Mouse (Mus musculus) kidney, adult 2 months (tissue): ENCODE results near the gene Fuz. TPM values are rescaled to one million over a fixed set of nuclear protein-coding genes. Genes with fewer than 3 reads are reported as not detected.

Experiments used
- DNase-seq: peaks from one replicate; pipeline ENCODE4 v3.0.0; 2021
- H3K27ac ChIP-seq: fragments of 200-500 bp; 2 replicates; pipeline ENCODE4 v1.5.1; 2012; ENCODE audit warnings: low read depth, low read length, control low read depth, inconsistent platforms; ENCODE audit not compliant: insufficient read depth
- H3K27me3 ChIP-seq: fragments of 200-500 bp; replicated peaks from 2 replicates; pipeline ENCODE4 v1.6.1; 2012; ENCODE audit warnings: mild to moderate bottlenecking, moderate library complexity, low read length, inconsistent platforms; ENCODE audit not compliant: control insufficient read depth, insufficient read depth
- H3K36me3 ChIP-seq: fragments of 200-500 bp; 2 replicates; pipeline ENCODE4 v1.6.1; 2012; ENCODE audit warnings: mild to moderate bottlenecking, moderate library complexity, low read length, inconsistent platforms; ENCODE audit not compliant: control insufficient read depth, insufficient read depth
- H3K4me1 ChIP-seq: fragments of 200-500 bp; 2 replicates; pipeline ENCODE4 v1.6.1; 2011; ENCODE audit warnings: low read length; ENCODE audit not compliant: control insufficient read depth, insufficient read depth
- H3K4me3 ChIP-seq: fragments of 200-500 bp; 2 replicates; pipeline ENCODE4 v1.5.1; 2011; ENCODE audit warnings: mild to moderate bottlenecking, low read depth, low read length, control low read depth; ENCODE audit not compliant: insufficient read depth
- CTCF ChIP-seq: fragments of 200-500 bp; conservative IDR thresholded peaks from 2 replicates; pipeline ENCODE4 v1.5.1; 2011; ENCODE audit warnings: low read depth, mild to moderate bottlenecking, control low read depth, low read length, moderate library complexity, mixed read lengths; ENCODE audit not compliant: insufficient read depth, insufficient read length
- POLR2A ChIP-seq: fragments of 200-500 bp; IDR thresholded peaks from one replicate; pipeline ENCODE4 v1.6.1; 2011; ENCODE audit warnings: low read depth, low read length, control low read depth
- WGBS: fragments of 180-500 bp; shearing (Covaris S2); methylation state at CpG from one replicate; pipeline ENCODE4 v1.1.7; 2018; 5-methylcytosine and 5-hydroxymethylcytosine counted together
- polyA plus RNA-seq: library from polyadenylated mRNA; depleted of rRNA; stranded (reverse); fragments of >200 nt; gene quantifications from 2 replicates; pipeline ENCODE4 v1.2.3, GENCODE M21; 2012

Gene Fuz
- polyA plus RNA-seq, 1 experiment: 59.2 TPM

GRCm38 (mm10) chr7:44916881-44917280 lies 21.0 kb downstream of the Fuz start:
- TF ChIP-seq CTCF (no peak), POLR2A (no peak)
- no peak for DNase-seq
- no peaks in the 10 kb centered on the region for H3K27me3 ChIP-seq
- no peaks in the 10 kb centered on the region for H3K4me1 ChIP-seq
- H3K36me3 ChIP-seq: no peaks in the 10 kb centered on the region
- H3K4me3 ChIP-seq: no peak overlapping the region
- 94% methylated on average over 4 of the region's 4 CpGs for WGBS
- no peak overlapping the region for H3K27ac ChIP-seq

GRCm38 (mm10) chr7:44918219-44918618 lies 22.3 kb downstream of the Fuz start:
- Histone ChIP-seq H3K36me3 (no peaks in the 10 kb centered on the region), H3K4me3 (no peak overlapping the region), H3K27ac (no peak overlapping the region; the same call in 1 of the 2 replicates), H3K4me1 (no peaks in the 10 kb centered on the region), H3K27me3 (no peaks in the 10 kb centered on the region)
- no peak for DNase-seq
- TF ChIP-seq CTCF: no peak
- TF ChIP-seq POLR2A: no peak
- 66% methylated on average over 3 of the region's 3 CpGs for WGBS

- WGBS: 76% methylated on average over 5 of the region's 5 CpGs
- DNase-seq: no peak
- Histone ChIP-seq H3K4me3 (no peak overlapping the region), H3K27ac (no peak overlapping the region), H3K4me1 (no peaks in the 10 kb centered on the region), H3K36me3 (no peaks in the 10 kb centered on the region; the same call in 1 of the 2 replicates), H3K27me3 (no peaks in the 10 kb centered on the region)
- TF ChIP-seq POLR2A: no peak
- TF ChIP-seq CTCF: no peak
These were observed 23.2 kb downstream of the Fuz start for GRCm38 (mm10) chr7:44919127-44919526.

- TF ChIP-seq POLR2A (no peak), CTCF (no peak)
- Histone ChIP-seq H3K4me3 (no peak overlapping the region), H3K4me1 (no peaks in the 10 kb centered on the region), H3K27me3 (no peaks in the 10 kb centered on the region), H3K27ac (no peak overlapping the region), H3K36me3 (no peaks in the 10 kb centered on the region; the same call in 1 of the 2 replicates)
- DNase-seq: no peak
These were observed 26.7 kb downstream of the Fuz start for GRCm38 (mm10) chr7:44922530-44922929.

GRCm38 (mm10) chr7:44925468-44925867 lies 29.6 kb downstream of the Fuz start:
- peak; percentile 63 for DNase-seq
- peaks cover 8% of the 10 kb centered on the region; the same call in 1 of the 2 replicates for H3K4me1 ChIP-seq
- 44% methylated on average over 3 of the region's 3 CpGs for WGBS
- H3K4me3 ChIP-seq: no peak overlapping the region
- H3K36me3 ChIP-seq: no peaks in the 10 kb centered on the region; the same call in 1 of the 2 replicates
- H3K27ac ChIP-seq: no peak overlapping the region
- no peaks in the 10 kb centered on the region for H3K27me3 ChIP-seq
- TF ChIP-seq CTCF: peak; percentile 70
- TF ChIP-seq POLR2A: no peak

GRCm38 (mm10) chr7:44928570-44928969 lies 32.7 kb downstream of the Fuz start:
- H3K36me3 ChIP-seq: no peaks in the 10 kb centered on the region; the same call in 1 of the 2 replicates
- peaks cover 9% of the 10 kb centered on the region; the same call in 1 of the 2 replicates for H3K4me1 ChIP-seq
- no peak for DNase-seq
- TF ChIP-seq CTCF (no peak), POLR2A (no peak)
- H3K27ac ChIP-seq: no peak overlapping the region; the same call in 1 of the 2 replicates
- H3K27me3 ChIP-seq: no peaks in the 10 kb centered on the region
- 0% methylated on average over 1 of the region's 1 CpGs for WGBS
- H3K4me3 ChIP-seq: peak overlapping the region; percentile 99

- DNase-seq: peak; percentile 100
- Histone ChIP-seq H3K4me1 (peaks cover 9% of the 10 kb centered on the region; the same call in 1 of the 2 replicates), H3K27ac (peak within 1 kb of the TSS; percentile 97), H3K4me3 (peak within 1 kb of the TSS; percentile 99), H3K27me3 (no peaks in the 10 kb centered on the region), H3K36me3 (no peaks in the 10 kb centered on the region)
- TF ChIP-seq POLR2A: peak; percentile 69
- TF ChIP-seq CTCF: no peak
- WGBS: 1% methylated on average over 84 of the region's 84 CpGs
These were observed 33.6 kb downstream of the Fuz start, which contains the start of gene Ap2a1 for GRCm38 (mm10) chr7:44929204-44930151. Gene Ap2a1 (minus strand): TSS chr7:44929496.
